Mouse (Mus musculus): ENCODE measurements at regions not wholly inside any gene's neighbourhood (a gene's known extent, or its start where the extent isn't known, plus 50 kb on each side); places are given as distances from the start of the nearest gene placed in this dataset.

DNA sequence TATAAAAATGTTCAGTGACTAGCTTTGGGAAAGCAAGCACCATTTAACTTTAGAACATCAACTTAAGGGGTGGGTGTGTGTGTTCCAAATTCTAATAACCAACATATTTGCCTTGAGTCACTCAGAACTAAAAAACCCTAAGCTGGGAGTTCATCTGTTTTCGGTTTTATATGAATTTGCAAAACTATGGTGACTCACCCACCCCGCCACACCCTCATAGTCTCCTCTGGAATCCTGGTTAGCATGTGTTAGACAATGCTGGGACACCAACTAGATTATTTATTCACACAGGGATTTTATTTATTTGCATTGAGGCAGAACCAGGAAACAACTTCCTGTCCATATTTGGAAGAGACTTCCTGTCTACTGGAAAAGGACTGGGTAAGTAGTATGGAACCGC, 50.2 kb upstream of the Lnx1 start:
- no peaks in the 10 kb centered on the region for H3K36me3 ChIP-seq
- H3K27ac ChIP-seq (replicated peaks), result no peak overlapping the region
- H3K9ac ChIP-seq, result no peak overlapping the region
- no peaks in the 10 kb centered on the region for H3K27me3 ChIP-seq
- no peak overlapping the region for H3K4me3 ChIP-seq
- no peaks in the 10 kb centered on the region for H3K4me1 ChIP-seq (replicated peaks)
- WGBS, result 87% methylated on average over 3 of the region's 3 CpGs
- no peaks in the 10 kb centered on the region for H3K9me3 ChIP-seq
- no peak overlapping the region for H3K4me2 ChIP-seq
- no peak for ATAC-seq (ENCODE audit: low read depth)
